Mouse (Mus musculus) lung, postnatal 0 days (tissue): ENCODE measurements around the gene Exoc8.

Experiments
- CTCF ChIP-seq: IDR thresholded peaks from 2 replicates; pipeline ENCODE4 v1.5.1; 2016; ENCODE audit warnings: antibody characterized with exemption, mild to moderate bottlenecking
- EP300 ChIP-seq: IDR thresholded peaks from 2 replicates; pipeline ENCODE4 v1.6.1; 2016; ENCODE audit warnings: antibody characterized with exemption, mild to moderate bottlenecking, control low read depth

DNA sequence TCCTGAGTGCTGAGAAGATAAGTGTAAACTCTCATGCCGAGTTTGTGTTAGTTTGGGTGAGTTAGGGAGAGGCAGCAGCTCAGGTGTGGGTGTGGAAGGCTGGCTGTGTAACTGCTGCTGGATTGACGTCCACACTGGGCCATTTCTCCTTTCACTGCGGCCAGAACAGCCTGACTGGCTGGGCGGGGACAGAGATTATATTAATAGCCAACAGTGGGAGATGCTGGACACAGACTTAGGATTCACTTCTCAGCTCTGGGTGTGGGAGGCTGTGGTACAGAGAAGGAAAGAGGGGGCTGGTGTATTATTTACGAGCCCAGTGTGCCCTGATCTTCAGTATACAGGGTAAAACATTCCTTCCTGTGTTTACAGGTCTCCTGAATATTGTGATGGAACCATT, 19.4 kb downstream of the Exoc8 start:
- TF ChIP-seq CTCF = no peak
- TF ChIP-seq EP300 = no peak
